Mouse (Mus musculus) testis, adult 2 months (tissue): Measurements from ENCODE around the gene Gpr19. TPM values are rescaled to one million over a fixed set of nuclear protein-coding genes. Genes with fewer than 3 reads are reported as not detected.

Experiments
- H3K27ac ChIP-seq: fragments of 200-500 bp; 2 replicates; pipeline ENCODE4 v1.5.1; 2012; ENCODE audit warnings: low read depth, low read length; ENCODE audit not compliant: control insufficient read depth, insufficient read depth
- H3K27me3 ChIP-seq: fragments of 200-500 bp; 2 replicates; pipeline ENCODE4 v1.6.1; 2012; ENCODE audit warnings: mild to moderate bottlenecking, low read length, moderate library complexity; ENCODE audit not compliant: control insufficient read depth, insufficient read depth
- H3K36me3 ChIP-seq: fragments of 200-500 bp; 2 replicates; pipeline ENCODE4 v1.6.1; 2012; ENCODE audit warnings: mild to moderate bottlenecking, low read length; ENCODE audit not compliant: control insufficient read depth, insufficient read depth
- H3K4me1 ChIP-seq: fragments of 200-500 bp; 2 replicates; pipeline ENCODE4 v1.6.1; 2012; ENCODE audit warnings: low read length; ENCODE audit not compliant: control insufficient read depth, insufficient read depth
- H3K4me3 ChIP-seq: fragments of 200-500 bp; 2 replicates; pipeline ENCODE4 v1.5.1; 2012; ENCODE audit warnings: low read depth, mild to moderate bottlenecking, low read length, moderate library complexity, mixed read lengths; ENCODE audit not compliant: control insufficient read depth
- CTCF ChIP-seq: fragments of 200-500 bp; IDR thresholded peaks from 2 replicates; pipeline ENCODE4 v1.5.1; 2012; ENCODE audit warnings: low read depth, mild to moderate bottlenecking, inconsistent platforms, low read length, moderate library complexity; ENCODE audit not compliant: control insufficient read depth, insufficient read depth, insufficient replicate concordance
- POLR2A ChIP-seq: fragments of 200-500 bp; IDR thresholded peaks from 2 replicates; pipeline ENCODE4 v1.6.1; 2012; ENCODE audit warnings: low read depth, mild to moderate bottlenecking, inconsistent platforms, low read length, moderate library complexity; ENCODE audit not compliant: control insufficient read depth
- polyA plus RNA-seq: library from polyadenylated mRNA; depleted of rRNA; stranded (reverse); fragments of >200 nt; gene quantifications from 2 replicates; pipeline ENCODE4 v1.2.3, GENCODE M21; 2012

Gpr19 gene
- polyA plus RNA-seq, 1 experiment, result 46.0 TPM

GRCm38 (mm10) chr6:134933207-134933558 is 34.8 kb upstream of the Gpr19 start:
- H3K27ac ChIP-seq, result no peak overlapping the region
- TF ChIP-seq POLR2A (no peak), CTCF (no peak)
- no peaks in the 10 kb centered on the region for H3K36me3 ChIP-seq
- no peaks in the 10 kb centered on the region for H3K27me3 ChIP-seq
- H3K4me1 ChIP-seq, result peaks cover 9% of the 10 kb centered on the region
- H3K4me3 ChIP-seq, result no peak overlapping the region

GRCm38 (mm10) chr6:134932486-134933206 is 34.3 kb upstream of the Gpr19 start:
- Histone ChIP-seq H3K27ac (no peak overlapping the region), H3K27me3 (no peaks in the 10 kb centered on the region), H3K36me3 (no peaks in the 10 kb centered on the region), H3K4me3 (no peak overlapping the region), H3K4me1 (peaks cover 9% of the 10 kb centered on the region)
- TF ChIP-seq POLR2A (no peak), CTCF (no peak)

- no peak overlapping the region for H3K27ac ChIP-seq
- no peak for TF ChIP-seq CTCF
- no peak for TF ChIP-seq POLR2A
- H3K4me3 ChIP-seq, result no peak overlapping the region
- no peaks in the 10 kb centered on the region for H3K36me3 ChIP-seq
- 0 out of 2 replicates have a peak, but pooled peaks cover 2% of the 10 kb centered on the region for H3K27me3 ChIP-seq
- H3K4me1 ChIP-seq, result peaks cover 17% of the 10 kb centered on the region
Measured at GRCm38 (mm10) chr6:134931146-134931545, 32.8 kb upstream of the Gpr19 start.

GRCm38 (mm10) chr6:134930383-134930782 is 32.0 kb upstream of the Gpr19 start:
- no peak overlapping the region for H3K4me3 ChIP-seq
- H3K36me3 ChIP-seq, result no peaks in the 10 kb centered on the region
- H3K4me1 ChIP-seq, result peaks cover 17% of the 10 kb centered on the region
- TF ChIP-seq CTCF (no peak), POLR2A (no peak)
- 0 out of 2 replicates have a peak, but pooled peaks cover 2% of the 10 kb centered on the region for H3K27me3 ChIP-seq
- no peak overlapping the region for H3K27ac ChIP-seq

- H3K36me3 ChIP-seq, result no peaks in the 10 kb centered on the region
- no peak overlapping the region for H3K27ac ChIP-seq
- H3K27me3 ChIP-seq, result 0 out of 2 replicates have a peak, but pooled peaks cover 2% of the 10 kb centered on the region
- H3K4me3 ChIP-seq, result no peak overlapping the region
- peaks cover 17% of the 10 kb centered on the region for H3K4me1 ChIP-seq
- TF ChIP-seq CTCF, result no peak
- no peak for TF ChIP-seq POLR2A
Measured at GRCm38 (mm10) chr6:134929926-134930325, 31.5 kb upstream of the Gpr19 start.

GRCm38 (mm10) chr6:134928889-134929310 is 30.5 kb upstream of the Gpr19 start:
- Histone ChIP-seq H3K4me1 (peaks cover 17% of the 10 kb centered on the region), H3K27ac (no peak overlapping the region), H3K36me3 (no peaks in the 10 kb centered on the region)

GRCm38 (mm10) chr6:134928096-134928888 is 29.9 kb upstream of the Gpr19 start:
- Histone ChIP-seq H3K27ac (peak overlapping the region; percentile 90), H3K4me1 (peaks cover 17% of the 10 kb centered on the region), H3K27me3 (0 out of 2 replicates have a peak, but pooled peaks cover 2% of the 10 kb centered on the region), H3K4me3 (peak overlapping the region; percentile 85), H3K36me3 (no peaks in the 10 kb centered on the region)
- TF ChIP-seq CTCF (no peak), POLR2A (no peak)

More at GRCm38 (mm10) chr6:134928889-134929310, 30.5 kb upstream of the Gpr19 start:
- TF ChIP-seq CTCF (no peak), POLR2A (no peak)
- Histone ChIP-seq H3K27me3 (0 out of 2 replicates have a peak, but pooled peaks cover 2% of the 10 kb centered on the region), H3K4me3 (peak overlapping the region; percentile 50)

GRCm38 (mm10) chr6:134927595-134928095 is 29.3 kb upstream of the Gpr19 start:
- H3K4me3 ChIP-seq, result peak overlapping the region; percentile 85
- no peaks in the 10 kb centered on the region for H3K36me3 ChIP-seq
- H3K4me1 ChIP-seq, result peaks cover 14% of the 10 kb centered on the region
- H3K27me3 ChIP-seq, result 0 out of 2 replicates have a peak, but pooled peaks cover 2% of the 10 kb centered on the region
- peak overlapping the region; percentile 90; the same call in 1 of the 2 replicates for H3K27ac ChIP-seq
- TF ChIP-seq CTCF (no peak), POLR2A (no peak)
